Mouse (Mus musculus): Measurements from ENCODE around the gene Syt12. TPM values are rescaled to one million over a fixed set of nuclear protein-coding genes. Genes with fewer than 3 reads are reported as not detected.

The Syt12 gene
- 1.4 and 1.9 TPM in 2 replicates for polyA plus RNA-seq (2011; ENCODE audit: insufficient read length, low read depth, missing spikeins)

DNA sequence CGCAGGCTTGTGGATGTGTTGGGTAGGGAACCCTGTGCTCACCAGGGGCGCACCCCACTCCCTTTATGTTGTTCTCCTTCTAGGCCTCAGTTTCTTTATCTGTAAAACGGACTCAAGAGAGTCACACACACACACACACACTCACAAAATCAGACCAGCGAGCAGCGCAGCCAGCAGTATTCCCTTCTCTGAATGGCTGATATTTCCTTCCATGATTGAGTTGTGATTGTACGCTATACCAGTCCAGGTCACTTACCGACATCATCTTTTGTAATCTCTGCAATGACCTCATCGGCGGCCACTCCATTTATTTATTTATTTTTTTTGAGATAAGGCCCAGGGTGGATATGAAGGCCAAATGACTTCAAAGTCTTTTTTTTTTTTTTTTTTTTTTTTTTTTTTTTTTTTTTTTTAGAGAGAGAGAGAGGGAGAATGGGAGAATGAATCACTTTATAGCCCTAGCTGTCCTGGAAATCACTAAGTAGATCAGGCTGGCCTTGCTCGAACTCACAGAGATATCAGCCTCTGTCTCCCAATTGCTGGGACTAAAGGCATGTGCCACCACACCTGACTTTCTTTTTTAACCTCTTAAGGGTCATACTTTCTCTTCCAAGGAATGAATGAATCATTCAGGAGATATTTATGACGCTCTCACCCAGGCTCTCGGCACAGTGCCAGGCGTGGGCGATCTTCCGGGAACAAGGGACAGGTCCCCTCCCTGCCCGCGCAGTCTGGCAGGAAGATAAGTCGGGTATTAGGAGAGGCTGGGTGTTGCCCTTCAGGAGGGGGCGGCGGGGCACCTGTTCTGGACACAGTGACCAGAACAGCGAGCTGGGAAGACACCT lies at the start of gene Syt12:
Gene Syt12, minus strand, starts transcription at position 103 of the 845 bp plus-strand sequence.
- TF ChIP-seq POLR2A (IDR thresholded peaks at IDR 0.05; ENCODE audit: low read depth, low read length) (no peak), CTCF (IDR thresholded peaks at IDR 0.05; ENCODE audit: borderline replicate concordance, insufficient read depth, low read length) (no peak)
- H3K4me1 ChIP-seq (ENCODE audit: control insufficient read depth, insufficient read depth, low read length), result no peaks in the 10 kb centered on the region
- no peak within 1 kb of the TSS for H3K27ac ChIP-seq (ENCODE audit: insufficient read depth, low read length)
- H3K4me3 ChIP-seq (ENCODE audit: insufficient read depth, low read length), result peak within 1 kb of the TSS; percentile 45

DNA sequence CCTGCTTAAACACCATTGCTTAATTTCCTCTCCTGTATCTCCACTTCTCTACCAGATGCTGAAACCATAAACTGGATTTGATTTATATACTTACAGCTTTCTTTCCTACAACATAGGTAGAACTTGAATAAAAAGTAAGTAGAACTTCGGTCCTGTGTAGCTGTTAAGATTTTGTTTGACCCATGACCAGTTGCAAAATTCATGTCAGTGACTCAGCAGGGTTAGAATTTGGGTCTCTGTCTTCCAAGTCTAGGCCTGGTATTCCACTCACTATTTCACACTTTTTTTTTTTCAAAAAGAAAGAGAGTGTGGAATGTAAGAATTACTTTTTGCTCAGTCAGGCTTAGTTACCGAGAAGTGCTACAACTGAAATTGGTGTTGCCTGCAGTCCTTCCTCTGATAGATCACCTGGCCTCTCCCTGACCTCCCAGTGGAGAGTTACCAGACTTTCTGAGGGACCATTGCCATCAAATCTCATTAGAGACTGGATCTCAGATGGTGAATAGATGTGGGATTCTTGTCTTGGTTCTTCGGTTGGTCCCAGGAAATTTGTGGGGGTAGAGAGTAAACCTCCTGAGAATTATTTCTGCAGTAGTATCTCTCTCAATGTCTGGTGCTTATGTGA lies 44.3 kb upstream of the Syt12 start:
- TF ChIP-seq POLR2A (IDR thresholded peaks at IDR 0.05; ENCODE audit: low read depth, low read length), result no peak
- no peak for TF ChIP-seq CTCF (IDR thresholded peaks at IDR 0.05; ENCODE audit: borderline replicate concordance, insufficient read depth, low read length)
- H3K27ac ChIP-seq (ENCODE audit: insufficient read depth, low read length), result peak overlapping the region; percentile 98

DNA sequence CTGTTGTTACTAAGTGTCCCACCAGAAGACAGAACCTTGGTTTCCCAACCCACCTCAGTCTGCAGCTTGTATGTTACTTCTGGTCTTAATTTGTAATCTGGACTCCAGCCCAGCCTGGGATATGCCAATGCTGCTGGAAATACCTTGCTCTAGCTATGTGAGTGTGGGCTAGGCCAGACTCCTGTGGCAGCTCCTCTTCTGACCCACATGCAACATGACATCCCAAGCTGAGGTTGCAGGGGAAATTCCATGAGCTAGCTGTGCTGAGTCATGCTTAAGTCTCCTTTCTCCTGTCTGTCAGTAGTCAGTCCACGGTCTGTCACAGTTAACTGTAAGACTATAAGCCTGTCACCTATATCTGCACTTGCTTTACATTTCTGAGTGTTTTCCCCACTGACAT lies 40.2 kb upstream of the Syt12 start:
- peak overlapping the region; percentile 78 for H3K27ac ChIP-seq (ENCODE audit: insufficient read depth, low read length)
- TF ChIP-seq POLR2A (IDR thresholded peaks at IDR 0.05; ENCODE audit: low read depth, low read length) (no peak), CTCF (IDR thresholded peaks at IDR 0.05; ENCODE audit: borderline replicate concordance, insufficient read depth, low read length) (no peak)
- peaks cover 24% of the 10 kb centered on the region for H3K4me1 ChIP-seq (ENCODE audit: control insufficient read depth, insufficient read depth, low read length)
- no peak overlapping the region for H3K4me3 ChIP-seq (ENCODE audit: insufficient read depth, low read length)

More for the DNA sequence above, 44.3 kb upstream of the Syt12 start:
- Histone ChIP-seq H3K4me3 (ENCODE audit: insufficient read depth, low read length) (no peak overlapping the region), H3K4me1 (ENCODE audit: control insufficient read depth, insufficient read depth, low read length) (peaks cover 14% of the 10 kb centered on the region)

DNA sequence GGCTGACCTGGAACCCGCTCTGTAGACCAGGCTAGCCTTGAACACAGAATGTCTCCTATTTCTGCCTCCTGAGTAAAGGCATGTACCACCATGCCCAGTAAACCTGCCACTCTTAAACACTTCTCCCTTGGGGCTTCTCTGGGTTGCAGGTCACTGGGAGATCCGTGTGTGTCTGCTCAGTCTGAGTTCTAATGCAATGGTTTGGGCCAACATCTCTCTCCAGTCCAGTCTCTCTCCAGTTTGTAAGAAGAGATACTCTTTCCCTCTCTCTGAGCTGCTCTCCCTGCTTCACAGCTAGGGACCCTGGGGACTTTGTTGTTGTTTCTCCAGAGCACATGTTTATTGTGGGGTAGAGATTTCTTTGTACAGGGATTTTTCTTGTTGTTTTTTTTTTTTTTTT lies 39.0 kb upstream of the Syt12 start:
- no peak overlapping the region for H3K4me3 ChIP-seq (ENCODE audit: insufficient read depth, low read length)
- peaks cover 22% of the 10 kb centered on the region for H3K4me1 ChIP-seq (ENCODE audit: control insufficient read depth, insufficient read depth, low read length)
- TF ChIP-seq CTCF (IDR thresholded peaks at IDR 0.05; ENCODE audit: borderline replicate concordance, insufficient read depth, low read length) (no peak), POLR2A (IDR thresholded peaks at IDR 0.05; ENCODE audit: low read depth, low read length) (no peak)
- peak overlapping the region; percentile 20; the same call in 1 of the 2 replicates for H3K27ac ChIP-seq (ENCODE audit: insufficient read depth, low read length)

DNA sequence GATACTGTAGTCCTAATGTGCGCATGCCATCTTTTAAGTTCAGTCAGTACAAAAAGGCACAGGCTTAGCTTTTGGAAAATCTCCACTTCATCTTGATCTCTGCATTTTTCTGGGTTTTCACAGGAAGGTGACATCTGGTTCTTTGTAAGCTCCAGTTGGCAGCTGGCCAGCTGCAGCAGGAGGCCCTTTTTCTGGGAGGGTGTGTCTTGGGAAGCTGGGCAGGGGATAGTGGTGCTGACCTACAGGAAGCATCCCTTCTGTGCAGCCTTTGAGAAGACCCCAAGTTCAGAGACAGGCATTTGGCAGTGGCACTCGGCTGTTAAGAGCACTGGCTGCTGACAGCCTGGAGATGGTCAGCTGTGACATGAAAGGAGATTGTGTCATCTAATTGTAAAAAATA lies 38.5 kb upstream of the Syt12 start:
- Histone ChIP-seq H3K4me3 (ENCODE audit: insufficient read depth, low read length) (no peak overlapping the region), H3K27ac (ENCODE audit: insufficient read depth, low read length) (0 out of 2 replicates have a peak overlapping the region, but pooled peaks have one; percentile 20)

DNA sequence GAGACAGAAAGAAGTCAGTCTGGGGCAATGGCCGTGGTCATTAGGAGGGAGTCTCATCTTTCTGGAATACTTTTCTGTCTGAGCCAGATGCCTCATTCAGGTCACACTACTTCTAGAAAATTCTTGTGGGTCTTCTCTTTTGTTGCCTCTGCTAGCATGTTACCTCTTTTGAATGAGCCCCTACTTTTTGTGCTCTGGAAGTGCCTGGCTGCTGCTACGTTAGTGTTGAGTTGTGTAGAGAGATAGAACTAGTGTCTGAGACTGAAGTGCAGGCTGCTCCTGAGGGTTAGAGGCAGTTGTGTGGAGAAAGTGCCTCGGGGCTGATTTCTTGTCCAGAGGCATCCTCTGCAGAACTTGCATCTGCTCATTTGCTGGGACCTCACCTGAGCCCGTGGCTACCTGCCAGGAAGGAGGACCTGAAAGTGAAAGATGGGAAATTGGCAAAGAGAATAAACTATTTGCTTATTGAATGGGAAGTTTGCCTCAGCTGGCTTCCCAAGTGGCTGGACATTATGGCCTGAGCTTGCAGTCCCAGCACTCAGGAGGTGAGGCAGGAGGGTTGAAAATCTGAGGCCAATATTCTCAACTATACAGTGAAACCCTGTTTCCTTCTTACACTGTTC lies 36.1 kb upstream of the Syt12 start:
- Histone ChIP-seq H3K4me1 (ENCODE audit: control insufficient read depth, insufficient read depth, low read length) (peaks cover 20% of the 10 kb centered on the region), H3K4me3 (ENCODE audit: insufficient read depth, low read length) (no peak overlapping the region)
- no peak for TF ChIP-seq POLR2A (IDR thresholded peaks at IDR 0.05; ENCODE audit: low read depth, low read length)

More for the DNA sequence above, 38.5 kb upstream of the Syt12 start:
- no peak for TF ChIP-seq CTCF (IDR thresholded peaks at IDR 0.05; ENCODE audit: borderline replicate concordance, insufficient read depth, low read length)
- no peak for TF ChIP-seq POLR2A (IDR thresholded peaks at IDR 0.05; ENCODE audit: low read depth, low read length)
- peaks cover 22% of the 10 kb centered on the region for H3K4me1 ChIP-seq (ENCODE audit: control insufficient read depth, insufficient read depth, low read length)

DNA sequence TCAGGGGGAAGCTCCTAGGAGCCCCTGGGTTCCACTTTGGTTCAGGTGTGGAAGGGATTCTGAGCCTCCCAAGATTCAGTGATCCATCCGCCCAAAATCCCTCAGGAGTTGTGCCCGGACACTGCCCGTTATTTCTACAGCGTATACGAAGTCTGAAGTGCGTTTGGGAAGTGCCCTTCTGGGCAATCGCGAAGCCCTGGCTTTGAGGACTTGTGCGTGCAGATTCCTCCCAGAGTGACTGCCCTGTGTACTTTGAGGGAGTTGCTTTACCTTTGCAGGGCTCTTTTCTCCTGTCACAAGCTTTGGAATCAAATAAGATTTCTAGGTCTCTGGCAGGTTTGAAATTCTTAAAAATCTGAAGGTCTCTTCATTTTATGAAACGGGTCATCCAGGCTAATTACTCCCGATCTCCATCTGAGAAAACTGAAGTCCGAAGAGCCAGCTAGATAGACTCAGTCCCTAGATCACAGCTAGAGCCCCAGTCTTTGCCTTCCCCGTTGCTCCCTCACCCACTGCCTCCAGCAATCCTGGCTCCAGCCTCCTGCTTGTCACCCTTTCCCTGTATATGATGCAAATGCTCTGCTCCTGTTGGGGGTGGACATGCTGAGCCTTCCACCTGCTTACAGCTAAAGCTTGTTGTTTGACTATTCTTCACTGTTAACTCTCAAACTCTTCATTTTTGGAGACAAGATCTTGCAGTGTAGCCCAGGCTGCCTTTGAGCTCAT lies 34.0 kb upstream of the Syt12 start:
- Histone ChIP-seq H3K27ac (ENCODE audit: insufficient read depth, low read length) (no peak overlapping the region), H3K4me3 (ENCODE audit: insufficient read depth, low read length) (peak overlapping the region; percentile 69), H3K4me1 (ENCODE audit: control insufficient read depth, insufficient read depth, low read length) (peaks cover 8% of the 10 kb centered on the region; the same call in 1 of the 2 replicates)
- TF ChIP-seq CTCF (IDR thresholded peaks at IDR 0.05; ENCODE audit: borderline replicate concordance, insufficient read depth, low read length), result no peak
- TF ChIP-seq POLR2A (IDR thresholded peaks at IDR 0.05; ENCODE audit: low read depth, low read length), result no peak

More for the DNA sequence above, 36.1 kb upstream of the Syt12 start:
- no peak overlapping the region for H3K27ac ChIP-seq (ENCODE audit: insufficient read depth, low read length)

DNA sequence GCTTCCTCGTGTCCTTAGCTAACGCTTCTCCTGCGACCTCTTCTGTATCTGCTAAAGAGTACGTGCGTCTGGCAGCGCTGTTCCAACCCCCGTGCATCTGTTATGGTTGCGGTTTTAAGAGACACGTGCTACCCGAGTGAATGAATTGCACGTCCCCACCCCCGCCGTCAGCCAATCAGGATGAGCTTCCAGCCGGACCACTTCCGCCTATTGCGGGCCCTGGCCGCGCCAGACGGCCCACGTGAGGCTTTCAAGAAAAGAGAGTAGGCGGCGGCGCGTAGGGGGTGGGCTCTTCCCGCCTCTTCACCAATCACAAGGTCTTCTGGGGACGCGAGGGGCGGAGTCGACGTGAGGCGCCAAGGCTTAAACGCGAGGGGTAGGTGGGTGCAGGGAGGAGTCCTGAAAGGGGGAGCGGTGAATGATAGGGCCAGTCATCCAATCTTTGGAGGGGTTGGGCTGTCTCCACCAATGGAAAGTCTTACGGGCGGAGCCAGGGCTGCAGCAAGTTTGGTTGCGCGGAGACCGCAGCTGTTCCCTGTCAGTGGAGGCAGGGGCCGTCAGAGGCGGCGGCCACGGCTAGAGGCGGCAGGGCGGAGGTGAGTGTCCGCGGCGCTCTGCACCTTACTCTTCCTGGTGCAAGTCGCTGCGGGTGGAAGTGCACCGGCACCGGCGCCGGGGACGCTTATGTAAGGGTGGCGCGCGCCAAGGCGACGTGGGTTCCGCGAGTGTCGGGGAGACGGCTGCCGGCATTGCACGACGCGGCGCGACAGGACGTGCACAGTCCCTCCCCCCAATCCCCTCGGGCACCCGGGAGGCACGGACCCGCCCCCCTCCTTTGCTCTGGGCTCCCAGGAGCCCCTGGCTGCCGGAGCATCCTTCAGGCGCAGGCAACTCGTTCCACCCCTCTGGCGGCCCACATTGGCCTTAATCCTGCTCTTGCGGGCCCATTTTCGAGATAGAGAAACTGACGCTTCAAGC lies 33.0 kb upstream of the Syt12 start, which contains the start of gene Pcx:
Gene Pcx, plus strand, starts transcription at position 487 of the 978 bp plus-strand sequence.
- Histone ChIP-seq H3K4me1 (ENCODE audit: control insufficient read depth, insufficient read depth, low read length) (0 out of 2 replicates have a peak, but pooled peaks cover under 1% of the 10 kb centered on the region), H3K4me3 (ENCODE audit: insufficient read depth, low read length) (peak within 1 kb of the TSS; percentile 69), H3K27ac (ENCODE audit: insufficient read depth, low read length) (no peak within 1 kb of the TSS)
- TF ChIP-seq CTCF (IDR thresholded peaks at IDR 0.05; ENCODE audit: borderline replicate concordance, insufficient read depth, low read length) (no peak), POLR2A (IDR thresholded peaks at IDR 0.05; ENCODE audit: low read depth, low read length) (peak; percentile 82)
